Mouse (Mus musculus) embryonic fibroblast, embryonic 13.5 days (primary cell): ENCODE results near the gene Rptor.

Source experiments
- CTCF ChIP-seq: IDR thresholded peaks from 2 replicates; pipeline ENCODE4 v1.5.1; 2011; ENCODE audit warnings: mild to moderate bottlenecking, control low read depth, low read length, moderate library complexity, borderline replicate concordance; ENCODE audit not compliant: insufficient read depth
- POLR2A ChIP-seq: IDR thresholded peaks from 2 replicates; pipeline ENCODE4 v1.6.1; 2011; ENCODE audit warnings: low read depth, mild to moderate bottlenecking, control low read depth, low read length, moderate library complexity

DNA sequence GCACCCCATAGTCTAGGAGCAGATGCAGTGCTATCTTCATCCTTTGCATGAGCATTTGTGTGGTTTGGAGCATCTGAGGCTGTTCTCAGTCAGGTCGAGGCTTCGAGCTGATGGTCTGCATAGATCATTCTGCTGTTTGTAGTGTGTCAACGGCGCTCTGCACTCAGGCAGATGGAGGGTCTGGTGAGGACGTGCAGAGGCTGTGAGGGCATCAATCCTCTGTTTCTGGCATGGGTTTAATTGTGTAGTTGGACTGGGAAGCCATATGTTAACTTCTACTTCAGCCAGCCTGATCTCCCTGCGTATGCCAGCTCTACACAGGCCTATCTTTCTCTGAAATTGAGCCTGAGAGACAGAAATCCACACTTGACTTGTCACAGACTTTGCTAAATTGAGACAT lies 23.2 kb downstream of the Rptor start:
- TF ChIP-seq POLR2A (no peak), CTCF (no peak)
